Mouse (Mus musculus): Measurements from ENCODE around the gene Sec16b.

DNA sequence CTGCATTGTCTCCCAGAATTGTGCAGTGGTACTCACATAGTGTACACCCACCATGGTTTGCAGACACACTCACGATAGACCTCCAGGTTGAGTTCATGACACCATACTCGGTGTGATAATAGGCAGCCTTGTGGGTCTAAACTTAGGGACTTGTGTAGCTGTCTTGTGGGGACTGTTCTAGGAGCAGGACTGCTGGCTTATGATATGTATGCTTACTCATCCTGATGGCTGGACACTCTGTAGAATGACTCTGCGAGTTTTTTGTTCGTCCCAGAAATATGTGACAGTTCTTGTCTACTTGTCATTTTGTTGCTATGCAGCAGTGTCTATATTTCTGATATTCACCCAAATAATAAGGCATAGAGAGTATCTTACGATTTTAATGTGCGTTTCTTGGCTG, 24.9 kb upstream of the Sec16b start:
- TF ChIP-seq GATA1 (IDR thresholded peaks at IDR 0.05; ENCODE audit: borderline replicate concordance, low read length): no peak
- no peak for TF ChIP-seq FLI1 (IDR thresholded peaks at IDR 0.05; ENCODE audit: low read length)
